Mouse (Mus musculus): ENCODE results near the gene Lypd5. TPM values are rescaled to one million over a fixed set of nuclear protein-coding genes. Genes with fewer than 3 reads are reported as not detected.

Gene Lypd5
- polyA plus RNA-seq (2012), result not detected in 2 replicates

GRCm38 (mm10) chr7:24348896-24349295 is at the start of gene Lypd5:
Gene Lypd5 (plus strand): TSS chr7:24349196.

DNA sequence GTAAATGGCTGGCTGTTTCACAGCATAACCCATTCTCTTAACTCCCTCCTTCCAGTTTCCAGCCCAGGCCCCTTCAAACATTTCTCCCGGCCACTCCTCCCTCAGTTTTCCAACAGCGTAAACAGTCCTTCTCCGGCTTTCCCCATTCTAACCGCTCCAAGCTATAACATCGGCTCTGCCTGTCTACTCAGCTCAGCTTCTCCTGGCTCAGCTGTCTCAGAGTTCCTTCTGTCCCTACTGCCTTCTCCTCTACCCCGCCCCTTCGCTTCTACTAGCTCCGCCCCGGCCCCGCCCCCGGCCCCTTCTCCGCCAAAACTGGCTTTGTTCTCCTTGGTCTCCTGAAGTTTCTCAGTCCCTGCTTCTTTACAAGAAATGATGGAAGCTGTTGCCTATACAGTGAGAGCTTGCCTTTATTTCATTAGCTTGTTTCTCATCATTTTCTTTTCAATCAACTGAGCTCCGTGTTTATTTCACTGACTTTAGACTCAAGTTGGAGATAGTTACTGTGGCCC is 48.2 kb upstream of the Lypd5 start, which contains the start of gene Zfp61:
Gene Zfp61 (minus strand): TSS at position 462 of the 512 bp plus-strand sequence.

DNA sequence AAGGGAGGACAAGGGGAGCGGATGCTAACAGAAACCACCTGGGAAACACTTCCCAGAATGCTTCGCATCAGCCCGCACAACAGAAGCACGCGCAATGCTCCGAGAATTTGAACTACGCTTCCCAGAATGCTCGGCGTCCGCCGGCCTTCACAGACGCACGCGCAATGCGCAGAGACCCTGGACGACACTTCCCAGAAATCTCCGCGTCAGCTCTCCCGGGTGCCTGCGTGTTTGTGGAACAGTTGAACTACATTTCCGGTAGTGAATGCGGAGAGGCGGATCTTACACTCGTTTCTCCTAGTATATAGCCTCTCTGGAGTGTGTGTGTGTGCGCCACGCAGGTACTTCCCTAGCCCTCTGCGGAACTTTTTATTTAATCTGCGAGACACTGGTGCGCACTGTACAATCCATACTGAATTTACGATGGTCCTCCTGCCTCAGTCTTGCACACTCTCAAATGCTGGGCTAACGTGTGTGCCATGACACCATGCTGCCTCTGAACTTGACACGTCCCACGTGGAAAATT is 32.4 kb upstream of the Lypd5 start, which contains the start of gene Zfp94:
Gene Zfp94 (minus strand): TSS at position 100 of the 526 bp plus-strand sequence.

GRCm38 (mm10) chr7:24333304-24333986 is 15.6 kb upstream of the Lypd5 start, which contains the start of gene Tescl:
Gene Tescl (minus strand): TSS chr7:24333936.

DNA sequence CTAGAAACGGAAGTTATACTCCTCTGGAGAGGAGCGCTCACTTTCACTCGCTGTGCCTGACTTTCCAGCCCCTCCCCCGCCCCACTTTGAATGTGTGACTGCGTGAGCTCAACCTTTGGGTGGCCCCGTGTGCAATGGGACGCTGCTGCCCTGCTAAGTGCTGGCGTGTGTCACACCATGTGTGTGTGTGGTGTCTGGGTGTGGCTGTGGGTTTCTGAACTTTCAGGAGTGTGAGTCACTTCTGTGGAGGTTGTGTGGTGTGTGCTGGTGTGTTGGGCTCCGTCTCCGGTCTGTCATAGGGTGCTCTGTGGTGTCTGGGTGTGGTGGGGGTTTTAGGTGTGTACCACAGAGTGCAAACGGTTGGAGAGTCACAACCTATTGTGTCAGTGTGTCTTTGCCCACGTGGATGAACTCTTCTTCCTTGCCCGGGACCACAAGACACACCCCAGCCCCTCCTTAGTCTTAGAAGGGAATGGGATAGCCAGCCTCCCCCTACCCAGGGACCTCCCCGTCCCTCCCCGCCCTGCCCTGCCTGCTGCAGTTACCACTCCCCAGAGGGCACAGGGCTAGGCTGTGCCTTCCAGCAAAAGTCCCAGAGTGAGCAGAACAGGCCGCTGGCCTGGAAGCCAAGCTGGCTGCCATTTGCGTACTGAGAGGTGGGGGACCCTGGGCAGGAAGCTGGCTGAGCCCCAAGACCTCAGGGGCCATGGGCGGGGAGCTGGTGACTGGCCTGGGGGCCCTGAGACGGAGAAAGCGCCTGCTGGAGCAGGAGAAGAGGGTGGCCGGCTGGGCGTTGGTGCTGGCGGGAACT is 20.9 kb downstream of the Lypd5 start, which contains the start of gene Kcnn4:
Gene Kcnn4 (plus strand): TSS at position 533 of the 811 bp plus-strand sequence.

GRCm38 (mm10) chr7:24399256-24400081 is 50.5 kb downstream of the Lypd5 start, which contains the start of gene Smg9:
Gene Smg9 (plus strand): TSS chr7:24399619.

Other genes with a start within 250 kb of the Lypd5 start
- gene Zfp112, start 236.9 kb upstream of the Lypd5 start, polyA plus RNA-seq (2012), result 0.06 and 0.25 TPM in 2 replicates
- gene Zfp235, start 215.0 kb upstream of the Lypd5 start, polyA plus RNA-seq (2012), result 0.47 and 1.2 TPM in 2 replicates
- gene Zfp114, start 174.1 kb upstream of the Lypd5 start, polyA plus RNA-seq (2012), result 0.26 and 0.74 TPM in 2 replicates
- 0.26 and 1.1 TPM in 2 replicates for gene Zfp111, start 137.8 kb upstream of the Lypd5 start, polyA plus RNA-seq (2012)
- gene Zfp109, start 111.6 kb upstream of the Lypd5 start, polyA plus RNA-seq (2012), result 0.51 and 0.73 TPM in 2 replicates
- gene Zfp108, start 94.4 kb upstream of the Lypd5 start, polyA plus RNA-seq (2012), result 0.15 and 0.21 TPM in 2 replicates
- 0.35 and 0.41 TPM in 2 replicates for gene Zfp93, start 78.8 kb upstream of the Lypd5 start, polyA plus RNA-seq (2012)
- 4.5 and 5.6 TPM in 2 replicates for gene Zfp61, start 48.0 kb upstream of the Lypd5 start, polyA plus RNA-seq (2012)
- 0.79 and 0.80 TPM in 2 replicates for gene Zfp94, start 32.5 kb upstream of the Lypd5 start, polyA plus RNA-seq (2012)
- 0.31 TPM in 1 of 2 replicates, not detected in the other for gene Tescl, start 15.3 kb upstream of the Lypd5 start, polyA plus RNA-seq (2012)
- gene Kcnn4, start 21.1 kb downstream of the Lypd5 start, polyA plus RNA-seq (2012), result 116 and 139 TPM in 2 replicates
- 121 and 122 TPM in 2 replicates for gene Smg9, start 50.4 kb downstream of the Lypd5 start, polyA plus RNA-seq (2012)
- 0.05 and 0.10 TPM in 2 replicates for gene Irgc1, start 103.1 kb downstream of the Lypd5 start, polyA plus RNA-seq (2012)
- 118 and 127 TPM in 2 replicates for gene Plaur, start 113.3 kb downstream of the Lypd5 start, polyA plus RNA-seq (2012)
- gene Cadm4, start 132.8 kb downstream of the Lypd5 start, polyA plus RNA-seq (2012), result 0.17 and 0.33 TPM in 2 replicates
- 34.0 and 41.2 TPM in 2 replicates for gene Zfp428, start 157.8 kb downstream of the Lypd5 start, polyA plus RNA-seq (2012)
- gene AC161166.1, start 163.3 kb downstream of the Lypd5 start, polyA plus RNA-seq (2012), result not detected in 2 replicates
- 7.8 and 9.6 TPM in 2 replicates for gene Irgq, start 181.5 kb downstream of the Lypd5 start, polyA plus RNA-seq (2012)
- not detected in 2 replicates for gene Pinlyp, start 196.9 kb downstream of the Lypd5 start, polyA plus RNA-seq (2012)
- gene Xrcc1, start 197.1 kb downstream of the Lypd5 start, polyA plus RNA-seq (2012), result 169 and 206 TPM in 2 replicates
- gene Ethe1, start 238.3 kb downstream of the Lypd5 start, polyA plus RNA-seq (2012), result 35.2 and 53.0 TPM in 2 replicates
- 2.6 and 3.0 TPM in 2 replicates for gene Zfp575, start 238.4 kb downstream of the Lypd5 start, polyA plus RNA-seq (2012)